Mouse (Mus musculus): ENCODE results near the gene Myl6b.

GRCm38 (mm10) chr10:128538340-128538870 lies 39.9 kb upstream of the Myl6b start:
- no peak for TF ChIP-seq POLR2A (IDR thresholded peaks at IDR 0.05; ENCODE audit: low read depth, low read length)
- TF ChIP-seq MYC (IDR thresholded peaks at IDR 0.05; ENCODE audit: low read depth, low read length): no peak
- no peak for TF ChIP-seq CTCF (conservative IDR thresholded peaks at IDR 0.05 in 1 of 2, IDR thresholded peaks at IDR 0.05 in 1 of 2; ENCODE audit: low read depth in 2 of 2, low read length in 2 of 2)
- TF ChIP-seq ZMIZ1 (IDR thresholded peaks at IDR 0.05; ENCODE audit: low read depth, low read length): no peak
- no peak for TF ChIP-seq ZC3H11A (IDR thresholded peaks at IDR 0.05; ENCODE audit: low read depth, low read length)
- TF ChIP-seq SMC3 (IDR thresholded peaks at IDR 0.05; ENCODE audit: low read depth, low read length): no peak
- TF ChIP-seq E2F4 (IDR thresholded peaks at IDR 0.05; ENCODE audit: insufficient replicate concordance, low read depth, low read length): no peak

Measured in CH12.LX (cell line).